Mouse (Mus musculus) forebrain, postnatal 0 days (tissue): ENCODE results near the gene Etnk2. TPM values are rescaled to one million over a fixed set of nuclear protein-coding genes. Genes with fewer than 3 reads are reported as not detected.
A peak's percentile ranks its signal among the peaks of the same experiment; 100 is the strongest.
"Not testable (repeated sequence)": the region's sequence is repeated elsewhere in the genome, so short reads cannot be mapped to it uniquely, and the experiment has no call there.

Experiments
- ATAC-seq: fragments of 200-750 bp; cut with Nextera tagmentation; 2 replicates; pipeline ENCODE4 v1.8.0; 2017; ENCODE audit warnings: mild to moderate bottlenecking, moderate library complexity
- DNase-seq: peaks from one replicate; pipeline ENCODE4 v3.0.0-alpha.2; 2015
- H3K27ac ChIP-seq: fragments of 300-500 bp; sonication (generic); 2 replicates; pipeline ENCODE4 v1.5.1; 2014; ENCODE audit warnings: low read depth, mild to moderate bottlenecking, antibody characterized with exemption, low read length, moderate library complexity, mixed read lengths
- H3K27me3 ChIP-seq: fragments of 300-500 bp; sonication (generic); 2 replicates; pipeline ENCODE4 v1.6.1; 2014; ENCODE audit warnings: mild to moderate bottlenecking, low read length, mixed read lengths; ENCODE audit not compliant: insufficient read depth
- H3K36me3 ChIP-seq: fragments of 300-500 bp; sonication (generic); 2 replicates; pipeline ENCODE4 v1.6.1; 2014; ENCODE audit warnings: mild to moderate bottlenecking, moderate library complexity; ENCODE audit not compliant: insufficient read depth
- H3K4me1 ChIP-seq: fragments of 300-500 bp; sonication (generic); 2 replicates; pipeline ENCODE4 v1.6.1; 2014; ENCODE audit warnings: antibody characterized with exemption; ENCODE audit not compliant: insufficient read depth
- H3K4me2 ChIP-seq: fragments of 300-500 bp; sonication (generic); 2 replicates; pipeline ENCODE4 v1.6.1; 2014; ENCODE audit warnings: low read depth, mild to moderate bottlenecking, moderate library complexity
- H3K4me3 ChIP-seq: fragments of 300-500 bp; sonication (generic); 2 replicates; pipeline ENCODE4 v1.5.1; 2014; ENCODE audit warnings: low read depth, low read length, mixed read lengths
- H3K9ac ChIP-seq: fragments of 300-500 bp; sonication (generic); 2 replicates; pipeline ENCODE4 v1.6.1; 2014; ENCODE audit warnings: mild to moderate bottlenecking
- H3K9me3 ChIP-seq: fragments of 300-500 bp; sonication (generic); 2 replicates; pipeline ENCODE4 v1.6.1; 2016; ENCODE audit warnings: low read length
- CTCF ChIP-seq: sonication (generic); IDR thresholded peaks from 2 replicates; pipeline ENCODE4 v1.5.1; 2016; ENCODE audit warnings: antibody characterized with exemption, control low read depth, low read depth
- WGBS: fragments of 180-500 bp; shearing (Covaris S2); extraction: QIAGEN DNeasy Blood & Tissue Kit; methylation state at CpG from one replicate; pipeline ENCODE4 v1.1.7; 2014; 5-methylcytosine and 5-hydroxymethylcytosine counted together
- polyA plus RNA-seq: library from polyadenylated mRNA; unstranded; fragments of >200 nt; fragmentation: Nextera tagmentation; extraction: Ambion mirVana; gene quantifications from 2 replicates; pipeline ENCODE4 v1.2.1, GENCODE M21; 2015
- total RNA-seq: library from RNA; depleted of rRNA; stranded (reverse); fragments of >200 nt; gene quantifications from 2 replicates; pipeline ENCODE4 v1.2.3, GENCODE M21; 2014

The Etnk2 gene
- total and polyA plus RNA-seq, 2 experiments from 2014 or later: 17.6 to 25.3 TPM

DNA sequence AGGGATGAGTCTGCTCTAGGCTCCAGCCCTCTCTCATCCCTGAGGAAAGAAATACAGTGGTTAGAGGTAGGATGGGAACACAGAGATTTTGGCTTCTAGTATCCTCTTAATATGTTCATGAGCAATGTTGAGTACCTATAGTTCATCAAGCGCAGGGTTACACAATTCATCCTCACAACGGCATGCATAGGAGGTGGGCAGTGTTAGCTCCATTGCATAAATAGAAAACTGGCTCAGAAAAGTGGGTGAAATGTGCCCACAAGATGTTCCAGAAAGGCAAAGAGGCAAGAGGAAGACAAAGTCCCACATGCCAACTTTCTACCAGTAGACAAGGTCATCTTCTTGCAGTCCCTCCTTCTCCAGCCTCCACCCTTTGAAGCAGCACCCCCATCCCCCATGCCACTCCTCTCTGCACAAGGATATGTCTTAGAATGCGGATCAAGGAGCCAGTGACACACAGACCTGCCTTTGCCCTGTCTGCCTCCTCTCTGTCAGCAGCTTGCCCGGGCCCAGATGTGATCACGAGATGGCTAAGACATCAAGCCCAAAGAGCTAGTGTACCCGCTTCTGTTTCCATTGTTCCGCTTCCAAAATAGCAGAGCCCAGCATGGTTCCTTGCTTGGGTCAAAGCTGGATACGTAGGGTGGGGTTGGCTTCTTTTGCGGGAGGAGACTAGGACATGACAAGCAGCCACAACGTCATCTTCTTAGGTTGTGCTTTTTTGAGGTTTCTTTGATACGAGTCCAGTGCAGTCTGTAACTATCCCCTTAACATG lies 30.5 kb upstream of the Etnk2 start:
- H3K27me3 ChIP-seq: no peaks in the 10 kb centered on the region
- H3K36me3 ChIP-seq: no peaks in the 10 kb centered on the region
- H3K9ac ChIP-seq: no peak overlapping the region
- H3K4me1 ChIP-seq: peaks cover 17% of the 10 kb centered on the region; the same call in 1 of the 2 replicates
- TF ChIP-seq CTCF: no peak
- ATAC-seq (no peak), DNase-seq (no peak)
- no peaks in the 10 kb centered on the region for H3K9me3 ChIP-seq
- no peak overlapping the region for H3K4me3 ChIP-seq
- 91% methylated on average over 11 of the region's 11 CpGs for WGBS
- H3K4me2 ChIP-seq: no peak overlapping the region
- no peak overlapping the region for H3K27ac ChIP-seq

DNA sequence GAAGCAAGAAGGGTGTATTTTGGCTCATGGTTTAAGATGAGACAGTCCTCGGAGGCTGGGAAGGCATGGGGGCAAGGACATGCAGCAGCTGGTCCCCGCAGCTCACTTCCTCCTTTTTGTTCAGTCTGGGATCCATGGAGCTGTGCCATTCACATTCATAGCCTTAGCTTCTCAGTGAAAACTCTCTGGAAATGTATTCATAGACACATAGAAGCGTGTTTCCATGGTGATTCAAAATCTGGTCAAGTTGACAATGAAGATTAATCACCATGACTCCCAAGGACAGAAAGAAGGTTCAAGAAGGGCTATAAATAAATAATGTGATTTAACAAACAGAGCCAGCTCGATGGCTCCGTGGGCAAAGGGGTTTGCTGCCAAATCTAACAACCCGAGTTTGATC lies 29.4 kb upstream of the Etnk2 start:
- Histone ChIP-seq H3K9ac (no peak overlapping the region), H3K27me3 (no peaks in the 10 kb centered on the region), H3K9me3 (no peaks in the 10 kb centered on the region), H3K4me3 (no peak overlapping the region), H3K27ac (no peak overlapping the region), H3K36me3 (no peaks in the 10 kb centered on the region), H3K4me2 (no peak overlapping the region), H3K4me1 (peaks cover 17% of the 10 kb centered on the region; the same call in 1 of the 2 replicates)
- WGBS: 41% methylated on average over 6 of the region's 6 CpGs
- TF ChIP-seq CTCF: no peak
- DNase-seq (peak; percentile 54), ATAC-seq (peak; percentile 49)

DNA sequence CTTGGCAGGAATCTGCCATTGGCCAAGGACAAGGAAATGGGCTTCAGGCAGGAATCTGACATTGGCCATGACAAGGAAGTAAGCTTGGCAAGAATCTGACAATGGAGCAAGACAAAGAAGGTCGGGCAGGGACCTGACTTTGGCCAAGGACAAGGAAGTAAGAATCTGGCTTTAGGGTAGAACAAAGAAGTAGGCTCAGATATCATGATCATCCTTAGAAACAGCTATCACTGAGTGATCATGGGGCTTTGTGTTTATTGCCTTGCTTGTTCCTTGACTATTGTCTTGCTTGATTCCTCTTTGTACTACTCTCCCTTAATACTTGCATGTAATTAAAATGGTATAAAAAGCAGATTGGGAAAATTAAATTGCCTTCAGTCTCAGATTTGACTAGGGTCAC lies 23.0 kb upstream of the Etnk2 start:
- not testable (repeated sequence) for H3K4me3 ChIP-seq, H3K4me2 ChIP-seq, H3K9ac ChIP-seq, H3K4me1 ChIP-seq, H3K27ac ChIP-seq, H3K9me3 ChIP-seq, DNase-seq, H3K27me3 ChIP-seq, ATAC-seq, H3K36me3 ChIP-seq
- WGBS: 75% methylated on average over 1 of the region's 1 CpGs

DNA sequence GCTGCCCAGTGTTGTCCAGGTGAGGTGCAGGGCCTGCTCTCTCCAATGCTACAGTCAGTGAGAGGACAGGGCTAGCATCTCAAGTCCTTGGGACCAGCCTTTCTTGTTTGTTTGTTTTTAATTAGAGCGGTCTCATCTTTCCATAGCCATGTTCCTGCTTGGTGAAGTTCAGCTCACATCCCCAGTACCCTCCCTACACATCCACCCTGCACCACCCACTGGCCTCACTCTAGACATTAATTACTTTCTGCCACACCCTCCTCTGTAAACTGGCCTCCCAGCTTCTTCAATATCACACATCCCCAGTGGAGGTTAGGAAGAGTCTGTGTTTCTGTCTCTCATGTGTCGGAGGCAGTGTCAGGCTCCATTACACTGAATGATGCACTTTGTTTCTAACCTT lies 19.0 kb upstream of the Etnk2 start:
- Histone ChIP-seq H3K27me3 (no peaks in the 10 kb centered on the region), H3K4me2 (no peak overlapping the region), H3K9ac (no peak overlapping the region), H3K4me3 (no peak overlapping the region), H3K36me3 (no peaks in the 10 kb centered on the region), H3K9me3 (no peaks in the 10 kb centered on the region), H3K27ac (no peak overlapping the region), H3K4me1 (no peaks in the 10 kb centered on the region)
- TF ChIP-seq CTCF: no peak
- 93% methylated on average over 2 of the region's 2 CpGs for WGBS
- DNase-seq: no peak
- no peak for ATAC-seq

DNA sequence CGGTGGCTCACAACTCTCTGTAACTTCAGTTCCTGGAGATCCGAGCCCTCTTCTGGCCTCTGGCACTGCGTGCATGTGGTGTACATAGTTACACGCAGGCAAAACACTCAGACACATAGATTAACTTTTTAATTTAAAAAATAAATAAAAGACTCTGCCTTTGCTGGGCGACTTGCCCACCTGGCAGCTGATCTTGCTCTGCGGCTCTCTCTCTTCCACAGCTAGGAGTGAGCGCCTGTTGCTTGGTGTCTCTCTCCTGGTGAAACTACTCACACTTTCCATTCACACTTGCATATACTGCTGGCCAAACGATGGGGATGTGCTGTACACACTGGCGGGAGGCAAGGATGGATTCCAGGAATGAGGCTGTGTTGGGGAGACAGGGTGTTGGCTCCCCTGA lies 16.8 kb upstream of the Etnk2 start:
- Histone ChIP-seq H3K4me2 (no peak overlapping the region), H3K36me3 (no peaks in the 10 kb centered on the region), H3K9ac (no peak overlapping the region), H3K27ac (no peak overlapping the region), H3K9me3 (no peaks in the 10 kb centered on the region), H3K27me3 (no peaks in the 10 kb centered on the region), H3K4me3 (no peak overlapping the region), H3K4me1 (no peaks in the 10 kb centered on the region; the same call in 1 of the 2 replicates)
- DNase-seq (peak; percentile 43), ATAC-seq (no peak)
- 71% methylated on average over 9 of the region's 9 CpGs for WGBS
- TF ChIP-seq CTCF: no peak

DNA sequence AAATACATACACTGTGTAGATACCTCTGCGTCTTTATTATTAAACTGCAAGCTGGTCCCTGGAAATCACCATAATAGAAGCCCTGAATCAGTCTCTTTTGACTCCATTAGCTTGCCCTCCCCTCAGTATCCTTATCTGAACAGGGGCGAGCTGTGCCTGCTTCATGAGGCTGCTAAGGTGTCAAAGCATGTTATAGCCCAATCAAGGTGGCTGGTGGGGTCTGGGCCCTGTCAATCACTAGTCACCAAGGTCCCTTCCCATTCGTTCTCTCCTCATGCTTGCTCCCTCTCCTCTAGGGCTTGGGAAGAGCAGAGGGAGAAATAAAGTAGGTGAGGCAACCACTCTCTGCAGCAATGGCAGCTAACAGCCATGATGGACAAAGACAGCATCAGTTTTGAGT lies 16.1 kb upstream of the Etnk2 start:
- H3K36me3 ChIP-seq: no peaks in the 10 kb centered on the region
- DNase-seq (no peak), ATAC-seq (no peak)
- no peaks in the 10 kb centered on the region for H3K27me3 ChIP-seq
- no peak overlapping the region for H3K9ac ChIP-seq
- no peaks in the 10 kb centered on the region; the same call in 1 of the 2 replicates for H3K4me1 ChIP-seq
- 68% methylated on average over 3 of the region's 3 CpGs for WGBS
- H3K4me2 ChIP-seq: no peak overlapping the region
- TF ChIP-seq CTCF: no peak
- no peak overlapping the region for H3K27ac ChIP-seq
- no peaks in the 10 kb centered on the region for H3K9me3 ChIP-seq
- no peak overlapping the region for H3K4me3 ChIP-seq

DNA sequence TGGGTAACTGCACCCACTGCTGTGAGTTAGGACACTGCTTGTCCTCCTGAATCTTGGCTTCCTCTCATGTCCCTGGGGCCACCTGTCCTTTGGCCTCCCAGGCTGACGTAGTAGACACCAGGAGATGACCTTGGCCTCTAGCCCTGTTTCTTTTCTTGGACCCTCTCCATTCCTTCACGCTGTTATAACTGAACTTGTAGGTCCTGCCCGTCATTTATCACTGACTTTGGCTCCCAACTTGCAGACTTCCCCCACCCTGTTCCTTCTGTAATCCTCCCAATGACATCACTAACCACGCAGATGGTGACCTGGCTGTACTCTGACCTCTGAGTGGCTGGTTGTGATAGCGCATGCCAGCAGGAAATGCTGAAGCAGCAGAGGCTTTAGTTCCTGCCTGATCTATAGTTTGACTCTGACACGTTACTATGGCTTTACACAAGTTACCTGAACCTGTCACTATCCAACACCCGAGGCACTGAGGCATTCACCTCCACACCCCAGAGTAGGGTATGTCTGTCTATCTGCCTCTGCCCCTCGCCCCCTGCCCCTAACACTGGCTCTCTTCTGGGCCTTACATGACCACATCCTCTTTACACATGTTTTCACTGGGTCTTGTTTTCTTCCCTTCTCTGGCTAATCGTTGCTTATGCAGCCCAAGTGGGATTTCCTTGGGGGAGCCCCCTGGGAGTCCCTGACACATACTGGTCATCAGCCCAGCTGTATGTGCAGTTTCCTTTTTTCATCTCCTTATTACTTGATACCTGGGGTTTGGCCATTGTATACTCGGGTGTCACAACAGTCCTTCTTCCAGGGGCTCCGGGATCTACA lies 15.5 kb upstream of the Etnk2 start:
- no peak for TF ChIP-seq CTCF
- no peak overlapping the region for H3K9ac ChIP-seq
- 81% methylated on average over 11 of the region's 11 CpGs for WGBS
- no peaks in the 10 kb centered on the region for H3K27me3 ChIP-seq
- no peaks in the 10 kb centered on the region; the same call in 1 of the 2 replicates for H3K4me1 ChIP-seq
- no peak for DNase-seq
- H3K4me3 ChIP-seq: no peak overlapping the region
- no peak overlapping the region for H3K4me2 ChIP-seq
- H3K27ac ChIP-seq: no peak overlapping the region
- H3K36me3 ChIP-seq: no peaks in the 10 kb centered on the region
- H3K9me3 ChIP-seq: no peaks in the 10 kb centered on the region
- ATAC-seq: no peak
